Mouse (Mus musculus) embryonic fibroblast, embryonic 13.5 days (primary cell): ENCODE measurements at regions not wholly inside any gene's neighbourhood (a gene's known extent, or its start where the extent isn't known, plus 50 kb on each side); places are given as distances from the start of the nearest gene placed in this dataset.

Source experiments
- H3K27ac ChIP-seq: 2 replicates; pipeline ENCODE4 v1.5.1; 2012; ENCODE audit warnings: low read length, control low read depth, inconsistent platforms; ENCODE audit not compliant: insufficient read depth
- H3K4me1 ChIP-seq: 2 replicates; pipeline ENCODE4 v1.6.1; 2011; ENCODE audit warnings: low read length; ENCODE audit not compliant: control insufficient read depth, insufficient read depth
- H3K4me3 ChIP-seq: 2 replicates; pipeline ENCODE4 v1.5.1; 2011; ENCODE audit warnings: mild to moderate bottlenecking, control low read depth, low read length; ENCODE audit not compliant: insufficient read depth
- CTCF ChIP-seq: IDR thresholded peaks from 2 replicates; pipeline ENCODE4 v1.5.1; 2011; ENCODE audit warnings: mild to moderate bottlenecking, control low read depth, low read length, moderate library complexity, borderline replicate concordance; ENCODE audit not compliant: insufficient read depth
- POLR2A ChIP-seq: IDR thresholded peaks from 2 replicates; pipeline ENCODE4 v1.6.1; 2011; ENCODE audit warnings: low read depth, mild to moderate bottlenecking, control low read depth, low read length, moderate library complexity

- no peak overlapping the region for H3K27ac ChIP-seq
- no peaks in the 10 kb centered on the region for H3K4me1 ChIP-seq
- TF ChIP-seq CTCF (no peak), POLR2A (no peak)
- no peak overlapping the region for H3K4me3 ChIP-seq
These were observed 244.2 kb upstream of the Gm12728 start for GRCm38 (mm10) chr4:105545486-105545885.

GRCm38 (mm10) chr4:105549744-105550440 lies 239.8 kb upstream of the Gm12728 start:
- TF ChIP-seq POLR2A = no peak
- no peak for TF ChIP-seq CTCF
- no peak overlapping the region for H3K4me3 ChIP-seq
- H3K4me1 ChIP-seq = no peaks in the 10 kb centered on the region
- H3K27ac ChIP-seq = no peak overlapping the region

GRCm38 (mm10) chr4:105551966-105552685 lies 237.5 kb upstream of the Gm12728 start:
- Histone ChIP-seq H3K27ac (no peak overlapping the region), H3K4me1 (0 out of 2 replicates have a peak, but pooled peaks cover under 1% of the 10 kb centered on the region), H3K4me3 (no peak overlapping the region)
- TF ChIP-seq CTCF (no peak), POLR2A (no peak)

GRCm38 (mm10) chr4:105554994-105555393 lies 234.7 kb upstream of the Gm12728 start:
- peaks cover 2% of the 10 kb centered on the region; the same call in 1 of the 2 replicates for H3K4me1 ChIP-seq
- no peak overlapping the region for H3K4me3 ChIP-seq
- no peak overlapping the region for H3K27ac ChIP-seq
- no peak for TF ChIP-seq POLR2A
- TF ChIP-seq CTCF = no peak

- Histone ChIP-seq H3K27ac (no peak overlapping the region), H3K4me3 (no peak overlapping the region), H3K4me1 (peaks cover 2% of the 10 kb centered on the region; the same call in 1 of the 2 replicates)
- TF ChIP-seq CTCF = no peak
- TF ChIP-seq POLR2A = no peak
These were observed 233.7 kb upstream of the Gm12728 start for GRCm38 (mm10) chr4:105555941-105556340.

GRCm38 (mm10) chr4:105557396-105557795 lies 232.3 kb upstream of the Gm12728 start:
- Histone ChIP-seq H3K4me1 (peaks cover 2% of the 10 kb centered on the region; the same call in 1 of the 2 replicates), H3K27ac (peak overlapping the region; percentile 73), H3K4me3 (no peak overlapping the region)
- no peak for TF ChIP-seq CTCF
- TF ChIP-seq POLR2A = no peak

- H3K27ac ChIP-seq = no peak overlapping the region
- no peak overlapping the region for H3K4me3 ChIP-seq
- TF ChIP-seq CTCF (no peak), POLR2A (no peak)
- H3K4me1 ChIP-seq = peaks cover 2% of the 10 kb centered on the region; the same call in 1 of the 2 replicates
These were observed 229.6 kb upstream of the Gm12728 start for GRCm38 (mm10) chr4:105560055-105560454.

- Histone ChIP-seq H3K4me1 (peaks cover 2% of the 10 kb centered on the region; the same call in 1 of the 2 replicates), H3K27ac (no peak overlapping the region), H3K4me3 (no peak overlapping the region)
- TF ChIP-seq POLR2A (no peak), CTCF (no peak)
These were observed 228.9 kb upstream of the Gm12728 start for GRCm38 (mm10) chr4:105560781-105561180.

GRCm38 (mm10) chr4:105561611-105562010 lies 228.1 kb upstream of the Gm12728 start:
- no peak for TF ChIP-seq POLR2A
- Histone ChIP-seq H3K4me1 (peaks cover 2% of the 10 kb centered on the region; the same call in 1 of the 2 replicates), H3K27ac (no peak overlapping the region), H3K4me3 (no peak overlapping the region)

- Histone ChIP-seq H3K27ac (no peak overlapping the region), H3K4me3 (no peak overlapping the region), H3K4me1 (no peaks in the 10 kb centered on the region)
- TF ChIP-seq POLR2A (no peak), CTCF (no peak)
These were observed 223.9 kb upstream of the Gm12728 start for GRCm38 (mm10) chr4:105565796-105566195.
